Mouse (Mus musculus) left cerebral cortex, postnatal 10 days (tissue): ENCODE data around the gene Fcgr2b. TPM values are rescaled to one million over a fixed set of nuclear protein-coding genes. Genes with fewer than 3 reads are reported as not detected.
"Not testable (repeated sequence)": the region's sequence is repeated elsewhere in the genome, so short reads cannot be mapped to it uniquely, and the experiment has no call there.

Source experiments
- DNase-seq, 2 experiments: peaks; one replicate each; pipeline ENCODE4 v3.0.0; 2021 to 2022; ENCODE audit warnings: low spot score in 2 of 2, mixed read lengths in 1 of 2; ENCODE audit errors: extremely low spot score in 1 of 2
- intact Hi-C: fragments of 180-260 bp; cut with DNase I; formaldehyde crosslinking; loops from one replicate; pipeline ENCODE4 v1.15.1; 2025
- total RNA-seq, 2 experiments: library from RNA; stranded (reverse); gene quantifications; 2 replicates each; pipeline ENCODE4 v1.2.3; 2021

Fcgr2b gene
- total RNA-seq, 2 experiments from 2014 or later, result 3.8 to 5.4 TPM

GRCm38 (mm10) chr1:170982301-170982700 is 6.0 kb upstream of the Fcgr2b start:
- no peak for DNase-seq
- intact Hi-C loops, result no loop called here

- DNase-seq, intact Hi-C loops: not testable (repeated sequence)
Measured at GRCm38 (mm10) chr1:170981679-170982078, 5.3 kb upstream of the Fcgr2b start.

- intact Hi-C loops, result no loop called here
- DNase-seq, result no peak
Measured at GRCm38 (mm10) chr1:170978601-170979000, 2.3 kb upstream of the Fcgr2b start.

GRCm38 (mm10) chr1:170975751-170976161 is 591 bp downstream of the Fcgr2b start:
- intact Hi-C loops, result no loop called here
- DNase-seq, result no peak

GRCm38 (mm10) chr1:170975350-170975749 is 997 bp downstream of the Fcgr2b start:
- DNase-seq, intact Hi-C loops: not testable (repeated sequence)

GRCm38 (mm10) chr1:170974736-170975135 is 1.6 kb downstream of the Fcgr2b start:
- DNase-seq, result no peak
- intact Hi-C loops, result no loop called here

GRCm38 (mm10) chr1:170974171-170974570 is 2.2 kb downstream of the Fcgr2b start:
- no peak for DNase-seq
- intact Hi-C loops, result no loop called here

- intact Hi-C loops, result no loop called here
- no peak for DNase-seq
Measured at GRCm38 (mm10) chr1:170972936-170973335, 3.4 kb downstream of the Fcgr2b start.

- no peak for DNase-seq
- intact Hi-C loops, result no loop called here
Measured at GRCm38 (mm10) chr1:170972494-170972893, 3.9 kb downstream of the Fcgr2b start.

- DNase-seq, result no peak
- intact Hi-C loops, result no loop called here
Measured at GRCm38 (mm10) chr1:170968576-170968975, 7.8 kb downstream of the Fcgr2b start.

- DNase-seq, result no peak
Measured at GRCm38 (mm10) chr1:170967581-170967980, 8.8 kb downstream of the Fcgr2b start.

GRCm38 (mm10) chr1:170963087-170963486 is 13.3 kb downstream of the Fcgr2b start:
- DNase-seq, result no peak
- intact Hi-C loops, result loop anchor here (5.0 kb wide), 1 partner anchor 46 kb away; no protein-coding TSS in a partner anchor

More at GRCm38 (mm10) chr1:170967581-170967980, 8.8 kb downstream of the Fcgr2b start:
- intact Hi-C loops, result no loop called here

- DNase-seq, result no peak
- intact Hi-C loops, result loop anchor here (5.0 kb wide), 1 partner anchor 45 kb away; no protein-coding TSS in a partner anchor
Measured at GRCm38 (mm10) chr1:170962301-170962700, 14.0 kb downstream of the Fcgr2b start.

GRCm38 (mm10) chr1:170961101-170961500 is 15.2 kb downstream of the Fcgr2b start:
- DNase-seq, result no peak
- intact Hi-C loops, result loop anchor here (5.0 kb wide), 1 partner anchor 44 kb away; no protein-coding TSS in a partner anchor

GRCm38 (mm10) chr1:170959791-170960190 is 16.6 kb downstream of the Fcgr2b start:
- no peak for DNase-seq
- intact Hi-C loops, result loop anchor here (5.0 kb wide), 1 partner anchor 42 kb away; no protein-coding TSS in a partner anchor

GRCm38 (mm10) chr1:170958225-170958624 is 18.1 kb downstream of the Fcgr2b start:
- no peak for DNase-seq
- intact Hi-C loops, result no loop called here

- intact Hi-C loops, result no loop called here
- no peak for DNase-seq
Measured at GRCm38 (mm10) chr1:170953192-170953591, 23.2 kb downstream of the Fcgr2b start.

- DNase-seq, result no peak
- intact Hi-C loops, result no loop called here
Measured at GRCm38 (mm10) chr1:170950772-170951171, 25.6 kb downstream of the Fcgr2b start.

GRCm38 (mm10) chr1:170944908-170945307 is 31.4 kb downstream of the Fcgr2b start:
- DNase-seq, intact Hi-C loops: not testable (repeated sequence)

- DNase-seq, intact Hi-C loops: not testable (repeated sequence)
Measured at GRCm38 (mm10) chr1:170944151-170944550, 32.2 kb downstream of the Fcgr2b start.

- intact Hi-C loops, result no loop called here
- no peak for DNase-seq
Measured at GRCm38 (mm10) chr1:170939255-170939654, 37.1 kb downstream of the Fcgr2b start.
